Mouse (Mus musculus): ENCODE data around the gene Krt27.

Gene Krt27

GRCm38 (mm10) chr11:99322851-99323250 is 28.1 kb downstream of the Krt27 start, which contains the start of gene Krt25:
Gene Krt25 (minus strand): TSS chr11:99322951.
- DNase-seq (ENCODE audit: low spot score): no peak

- DNase-seq (ENCODE audit: low spot score): no peak
Measured at GRCm38 (mm10) chr11:99321094-99321493, 29.8 kb downstream of the Krt27 start.

GRCm38 (mm10) chr11:99319127-99319526 is 31.8 kb downstream of the Krt27 start:
- DNase-seq (ENCODE audit: low spot score): no peak

- no peak for DNase-seq (ENCODE audit: low spot score)
Measured at GRCm38 (mm10) chr11:99316543-99316942, 34.4 kb downstream of the Krt27 start.

- no peak for DNase-seq (ENCODE audit: low spot score)
Measured at GRCm38 (mm10) chr11:99314594-99314993, 36.3 kb downstream of the Krt27 start.

- no peak for DNase-seq (ENCODE audit: low spot score)
Measured at GRCm38 (mm10) chr11:99310882-99311281, 40.0 kb downstream of the Krt27 start.

- no peak for DNase-seq (ENCODE audit: low spot score)
Measured at GRCm38 (mm10) chr11:99307579-99307978, 43.3 kb downstream of the Krt27 start.

Data from urinary bladder, postnatal 10 days (tissue).